Mouse (Mus musculus): Measurements from ENCODE around the gene Gm7971.
"Not testable (repeated sequence)": the region's sequence is repeated elsewhere in the genome, so short reads cannot be mapped to it uniquely, and the experiment has no call there.

The Gm7971 gene

GRCm38 (mm10) chr5:95594775-95595174 is at the start of gene Gm7971:
Gene Gm7971 (minus strand): TSS chr5:95594875.
- not testable (repeated sequence) for DNase-seq
